Mouse (Mus musculus): ENCODE data around the gene Sufu. TPM values are rescaled to one million over a fixed set of nuclear protein-coding genes. Genes with fewer than 3 reads are reported as not detected.
A peak's percentile ranks its signal among the peaks of the same experiment; 100 is the strongest.

The Sufu gene
- total and polyA plus RNA-seq, 3 experiments = 8.7 to 11.0 (median 10.6) TPM

- no peak overlapping the region for H3K27ac ChIP-seq
Observed at GRCm38 (mm10) chr19:46481352-46481751, 84.7 kb downstream of the Sufu start.

GRCm38 (mm10) chr19:46481756-46482155, 85.1 kb downstream of the Sufu start:
- WGBS = 35% methylated on average over 4 of the region's 4 CpGs
- no peak overlapping the region for H3K27ac ChIP-seq
- TF ChIP-seq CTCF (IDR thresholded peaks at IDR 0.05) (no peak), POLR2A (IDR thresholded peaks at IDR 0.05; ENCODE audit: insufficient read depth, low read depth, low read length) (no peak), EP300 (IDR thresholded peaks at IDR 0.05; ENCODE audit: insufficient read depth, low read depth, low read length) (no peak)
- H3K4me1 ChIP-seq (ENCODE audit: control insufficient read depth, insufficient read depth, low read length) = peaks cover 53% of the 10 kb centered on the region
- H3K36me3 ChIP-seq (ENCODE audit: control insufficient read depth, insufficient read depth, low read length) = peaks cover 2% of the 10 kb centered on the region; the same call in 1 of the 2 replicates
- intact Hi-C loops (cut with DNase I) = no loop called here
- no peak for DNase-seq
- H3K9ac ChIP-seq (ENCODE audit: low read depth, low read length) = no peak overlapping the region
- H3K27me3 ChIP-seq (ENCODE audit: control insufficient read depth, insufficient read depth, low read length) = no peaks in the 10 kb centered on the region
- H3K79me2 ChIP-seq (replicated peaks; ENCODE audit: control insufficient read depth, insufficient read depth, low read length) = no peaks in the 10 kb centered on the region
- no peak overlapping the region for H3K4me3 ChIP-seq

More at GRCm38 (mm10) chr19:46481352-46481751, 84.7 kb downstream of the Sufu start:
- DNase-seq = no peak
- no peak overlapping the region for H3K4me3 ChIP-seq
- no peak overlapping the region for H3K9ac ChIP-seq (ENCODE audit: low read depth, low read length)
- TF ChIP-seq POLR2A (IDR thresholded peaks at IDR 0.05; ENCODE audit: insufficient read depth, low read depth, low read length) (no peak), EP300 (IDR thresholded peaks at IDR 0.05; ENCODE audit: insufficient read depth, low read depth, low read length) (no peak), CTCF (IDR thresholded peaks at IDR 0.05) (no peak)
- H3K36me3 ChIP-seq (ENCODE audit: control insufficient read depth, insufficient read depth, low read length) = peaks cover 2% of the 10 kb centered on the region; the same call in 1 of the 2 replicates
- peaks cover 53% of the 10 kb centered on the region for H3K4me1 ChIP-seq (ENCODE audit: control insufficient read depth, insufficient read depth, low read length)
- H3K79me2 ChIP-seq (replicated peaks; ENCODE audit: control insufficient read depth, insufficient read depth, low read length) = no peaks in the 10 kb centered on the region
- WGBS = 74% methylated on average over 3 of the region's 3 CpGs
- no peaks in the 10 kb centered on the region for H3K27me3 ChIP-seq (ENCODE audit: control insufficient read depth, insufficient read depth, low read length)
- intact Hi-C loops (cut with DNase I) = no loop called here

DNA sequence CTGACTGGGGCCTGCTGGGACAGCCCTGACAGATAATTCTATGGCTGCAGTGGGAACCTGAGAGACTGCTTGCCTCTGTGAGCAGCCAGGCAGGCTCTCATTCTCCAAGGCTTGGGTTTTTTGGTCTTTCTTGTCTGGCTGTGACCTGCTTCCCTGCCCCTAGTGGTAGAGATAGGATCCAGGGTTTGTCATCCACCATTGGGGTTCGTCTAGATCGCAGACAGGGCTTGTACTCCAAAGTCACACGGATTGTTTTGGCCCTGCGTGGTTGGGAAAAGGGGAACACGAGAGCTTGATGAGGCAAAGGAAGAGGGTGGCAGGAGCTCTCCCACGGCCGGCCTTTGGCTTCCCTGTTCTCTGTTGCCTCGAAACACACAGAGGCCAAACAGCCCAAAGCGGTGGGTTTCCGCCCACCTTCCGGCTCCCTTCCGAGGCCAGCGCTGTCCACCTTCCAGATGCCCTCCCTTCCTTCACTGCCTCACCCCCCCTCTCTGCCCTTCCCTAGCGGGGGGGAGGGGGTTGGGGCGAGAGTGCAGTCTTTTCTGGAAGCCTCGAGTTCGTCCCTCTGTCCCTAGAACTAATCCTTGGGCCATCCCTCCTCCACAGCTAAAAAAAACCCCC, 86.3 kb downstream of the Sufu start:
- Histone ChIP-seq H3K79me2 (replicated peaks; ENCODE audit: control insufficient read depth, insufficient read depth, low read length) (no peaks in the 10 kb centered on the region), H3K9ac (ENCODE audit: low read depth, low read length) (peak overlapping the region; percentile 45), H3K4me1 (ENCODE audit: control insufficient read depth, insufficient read depth, low read length) (peaks cover 50% of the 10 kb centered on the region), H3K4me3 (no peak overlapping the region), H3K27me3 (ENCODE audit: control insufficient read depth, insufficient read depth, low read length) (no peaks in the 10 kb centered on the region), H3K27ac (peak overlapping the region; percentile 87), H3K36me3 (ENCODE audit: control insufficient read depth, insufficient read depth, low read length) (peaks cover 2% of the 10 kb centered on the region; the same call in 1 of the 2 replicates)
- intact Hi-C loops (cut with DNase I) = no loop called here
- TF ChIP-seq EP300 (IDR thresholded peaks at IDR 0.05; ENCODE audit: insufficient read depth, low read depth, low read length) = no peak
- TF ChIP-seq CTCF (IDR thresholded peaks at IDR 0.05) = peak; percentile 55
- 16% methylated on average over 17 of the region's 17 CpGs for WGBS
- peak in 1 of 2 experiments; percentile 24 for DNase-seq

DNA sequence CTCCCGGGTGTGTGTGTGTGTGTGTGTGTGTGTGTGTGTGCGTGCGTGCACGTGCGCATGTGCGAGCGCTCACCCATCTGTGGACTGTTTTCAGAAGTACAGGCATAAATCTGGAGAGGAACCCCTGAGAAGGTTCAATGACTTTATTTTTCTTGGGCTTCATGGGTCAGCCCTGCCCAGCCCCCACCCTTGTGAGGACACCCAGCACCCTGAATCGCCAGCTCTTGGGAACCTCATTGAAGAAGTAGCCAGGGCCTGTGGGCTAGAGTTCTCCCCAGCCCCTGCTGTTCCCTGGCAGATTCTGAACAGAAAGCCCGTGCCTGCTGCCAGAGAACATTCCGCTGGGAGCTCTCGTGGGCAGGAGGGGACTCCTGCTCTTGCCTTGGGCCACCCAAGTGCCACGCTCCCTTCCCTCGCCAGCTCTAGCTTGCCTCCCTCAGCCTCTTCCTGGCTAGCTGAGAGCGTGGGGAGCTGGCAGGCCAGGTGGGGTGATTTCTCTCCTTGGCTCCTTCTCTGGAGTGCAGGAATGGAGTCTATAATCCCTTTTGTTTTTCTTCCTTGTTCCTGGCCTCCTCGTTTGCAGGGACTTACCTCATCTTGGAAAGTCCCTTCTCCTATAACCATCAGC, 87.1 kb downstream of the Sufu start:
- 33% methylated on average over 15 of the region's 15 CpGs for WGBS
- Histone ChIP-seq H3K27me3 (ENCODE audit: control insufficient read depth, insufficient read depth, low read length) (no peaks in the 10 kb centered on the region), H3K4me3 (peak overlapping the region; percentile 23), H3K9ac (ENCODE audit: low read depth, low read length) (peak overlapping the region; percentile 64), H3K4me1 (ENCODE audit: control insufficient read depth, insufficient read depth, low read length) (peaks cover 43% of the 10 kb centered on the region), H3K27ac (peak overlapping the region; percentile 87), H3K79me2 (replicated peaks; ENCODE audit: control insufficient read depth, insufficient read depth, low read length) (no peaks in the 10 kb centered on the region), H3K36me3 (ENCODE audit: control insufficient read depth, insufficient read depth, low read length) (peaks cover 2% of the 10 kb centered on the region; the same call in 1 of the 2 replicates)
- intact Hi-C loops (cut with DNase I) = loop anchor here (2.0 kb wide), 1 partner anchor 15 kb away; no protein-coding TSS in a partner anchor
- peak; percentile 62 to 69 for DNase-seq
- TF ChIP-seq POLR2A (IDR thresholded peaks at IDR 0.05; ENCODE audit: insufficient read depth, low read depth, low read length) (0 out of 2 replicates have a peak, but pooled peaks have one; percentile 11), CTCF (IDR thresholded peaks at IDR 0.05) (no peak)

- H3K27ac ChIP-seq = peak overlapping the region; percentile 87
- no peaks in the 10 kb centered on the region for H3K79me2 ChIP-seq (replicated peaks; ENCODE audit: control insufficient read depth, insufficient read depth, low read length)
- H3K27me3 ChIP-seq (ENCODE audit: control insufficient read depth, insufficient read depth, low read length) = no peaks in the 10 kb centered on the region
- intact Hi-C loops (cut with DNase I) = loop anchor here (2.0 kb wide), 1 partner anchor 14 kb away; no protein-coding TSS in a partner anchor
- peak overlapping the region; percentile 64 for H3K9ac ChIP-seq (ENCODE audit: low read depth, low read length)
- TF ChIP-seq EP300 (IDR thresholded peaks at IDR 0.05; ENCODE audit: insufficient read depth, low read depth, low read length) = peak; percentile 84
- 0 out of 2 replicates have a peak, but pooled peaks have one; percentile 39 for TF ChIP-seq POLR2A (IDR thresholded peaks at IDR 0.05; ENCODE audit: insufficient read depth, low read depth, low read length)
- no peak for TF ChIP-seq CTCF (IDR thresholded peaks at IDR 0.05)
- peaks cover 2% of the 10 kb centered on the region; the same call in 1 of the 2 replicates for H3K36me3 ChIP-seq (ENCODE audit: control insufficient read depth, insufficient read depth, low read length)
- 5% methylated on average over 5 of the region's 5 CpGs for WGBS
- peaks cover 37% of the 10 kb centered on the region for H3K4me1 ChIP-seq (ENCODE audit: control insufficient read depth, insufficient read depth, low read length)
- no peak overlapping the region for H3K4me3 ChIP-seq
- DNase-seq = peak; percentile 84 to 89
Observed at GRCm38 (mm10) chr19:46484518-46484917, 87.8 kb downstream of the Sufu start.

- intact Hi-C loops (cut with DNase I) = loop anchor here (2.0 kb wide), 1 partner anchor 13 kb away; no protein-coding TSS in a partner anchor
- no peak for TF ChIP-seq CTCF (IDR thresholded peaks at IDR 0.05)
- no peak for TF ChIP-seq POLR2A (IDR thresholded peaks at IDR 0.05; ENCODE audit: insufficient read depth, low read depth, low read length)
- no peak for TF ChIP-seq EP300 (IDR thresholded peaks at IDR 0.05; ENCODE audit: insufficient read depth, low read depth, low read length)
- peak overlapping the region; percentile 87; the same call in 1 of the 2 replicates for H3K27ac ChIP-seq
- H3K36me3 ChIP-seq (ENCODE audit: control insufficient read depth, insufficient read depth, low read length) = peaks cover 2% of the 10 kb centered on the region; the same call in 1 of the 2 replicates
- H3K79me2 ChIP-seq (replicated peaks; ENCODE audit: control insufficient read depth, insufficient read depth, low read length) = no peaks in the 10 kb centered on the region
- peaks cover 32% of the 10 kb centered on the region for H3K4me1 ChIP-seq (ENCODE audit: control insufficient read depth, insufficient read depth, low read length)
- WGBS = 68% methylated on average over 9 of the region's 9 CpGs
- no peak overlapping the region for H3K9ac ChIP-seq (ENCODE audit: low read depth, low read length)
- no peaks in the 10 kb centered on the region for H3K27me3 ChIP-seq (ENCODE audit: control insufficient read depth, insufficient read depth, low read length)
- peak in 1 of 2 experiments; percentile 27 for DNase-seq
- H3K4me3 ChIP-seq = no peak overlapping the region
Observed at GRCm38 (mm10) chr19:46485847-46486246, 89.2 kb downstream of the Sufu start.

Data from heart, adult 2 months (tissue).